Mouse (Mus musculus): Measurements from ENCODE around the gene Psrc1.

The Psrc1 gene

GRCm38 (mm10) chr3:108386186-108386585, 2.5 kb downstream of the Psrc1 start:
- no peak for DNase-seq (ENCODE audit: low read depth, low spot score)

GRCm38 (mm10) chr3:108389111-108389545, 5.5 kb downstream of the Psrc1 start:
- DNase-seq (ENCODE audit: low read depth, low spot score), result peak; percentile 96

- DNase-seq (ENCODE audit: low read depth, low spot score), result no peak
These were observed 8.7 kb downstream of the Psrc1 start for GRCm38 (mm10) chr3:108392299-108392698.

- DNase-seq (ENCODE audit: low read depth, low spot score), result no peak
These were observed 9.2 kb downstream of the Psrc1 start for GRCm38 (mm10) chr3:108392793-108393192.

GRCm38 (mm10) chr3:108398281-108398680, 14.6 kb downstream of the Psrc1 start:
- DNase-seq (ENCODE audit: low read depth, low spot score), result no peak

GRCm38 (mm10) chr3:108400442-108400841, 16.8 kb downstream of the Psrc1 start:
- no peak for DNase-seq (ENCODE audit: low read depth, low spot score)

- DNase-seq (ENCODE audit: low read depth, low spot score), result peak; percentile 96
These were observed 18.3 kb downstream of the Psrc1 start for GRCm38 (mm10) chr3:108401692-108402527.

- no peak for DNase-seq (ENCODE audit: low read depth, low spot score)
These were observed 18.9 kb downstream of the Psrc1 start for GRCm38 (mm10) chr3:108402528-108402920.

GRCm38 (mm10) chr3:108405536-108406305, 22.1 kb downstream of the Psrc1 start:
- DNase-seq (ENCODE audit: low read depth, low spot score), result no peak

GRCm38 (mm10) chr3:108406306-108406885, 22.8 kb downstream of the Psrc1 start:
- no peak for DNase-seq (ENCODE audit: low read depth, low spot score)

GRCm38 (mm10) chr3:108408517-108409008, 24.9 kb downstream of the Psrc1 start:
- no peak for DNase-seq (ENCODE audit: low read depth, low spot score)

GRCm38 (mm10) chr3:108409656-108410358, 26.2 kb downstream of the Psrc1 start:
- DNase-seq (ENCODE audit: low read depth, low spot score), result no peak

- DNase-seq (ENCODE audit: low read depth, low spot score), result no peak
These were observed 26.7 kb downstream of the Psrc1 start for GRCm38 (mm10) chr3:108410359-108410714.

GRCm38 (mm10) chr3:108411026-108411753, 27.6 kb downstream of the Psrc1 start:
- DNase-seq (ENCODE audit: low read depth, low spot score), result no peak

GRCm38 (mm10) chr3:108411754-108412121, 28.1 kb downstream of the Psrc1 start:
- DNase-seq (ENCODE audit: low read depth, low spot score), result no peak

GRCm38 (mm10) chr3:108413634-108414360, 30.2 kb downstream of the Psrc1 start:
- DNase-seq (ENCODE audit: low read depth, low spot score), result no peak

GRCm38 (mm10) chr3:108414857-108415830, 31.5 kb downstream of the Psrc1 start, which contains the start of gene Celsr2:
TSS of gene Celsr2 (minus strand) at chr3:108415552.
- no peak for DNase-seq (ENCODE audit: low read depth, low spot score)

GRCm38 (mm10) chr3:108415831-108416223, 32.2 kb downstream of the Psrc1 start:
- peak; percentile 38 for DNase-seq (ENCODE audit: low read depth, low spot score)

GRCm38 (mm10) chr3:108423006-108423405, 39.4 kb downstream of the Psrc1 start:
- DNase-seq (ENCODE audit: low read depth, low spot score), result no peak
